Mouse (Mus musculus) erythroblast, embryonic 14.5 days (primary cell): Measurements from ENCODE around the gene Thada. TPM values are rescaled to one million over a fixed set of nuclear protein-coding genes. Genes with fewer than 3 reads are reported as not detected.

Experiments used
- H3K27me3 ChIP-seq: 2 replicates; pipeline ENCODE4 v1.6.1; 2012; ENCODE audit warnings: inconsistent platforms; ENCODE audit not compliant: control insufficient read depth
- H3K36me3 ChIP-seq: 2 replicates; pipeline ENCODE4 v1.6.1; 2012; ENCODE audit warnings: mild to moderate bottlenecking, inconsistent platforms; ENCODE audit not compliant: control insufficient read depth
- H3K4me1 ChIP-seq: 2 replicates; pipeline ENCODE4 v1.6.1; 2012; ENCODE audit warnings: inconsistent platforms; ENCODE audit not compliant: control insufficient read depth
- H3K4me3 ChIP-seq: replicated peaks from 2 replicates; pipeline ENCODE3; 2012; ENCODE audit warnings: moderate library complexity, mild to moderate bottlenecking, inconsistent platforms
- H3K9me3 ChIP-seq: 2 replicates; pipeline ENCODE4 v1.6.1; 2012; ENCODE audit warnings: low read length, inconsistent platforms, mixed read lengths; ENCODE audit not compliant: control insufficient read depth
- GATA1 ChIP-seq: IDR thresholded peaks from 2 replicates; pipeline ENCODE4 v1.6.1; 2012; ENCODE audit warnings: low read length, inconsistent platforms, mixed read lengths
- TAL1 ChIP-seq: IDR thresholded peaks from 3 replicates; pipeline ENCODE4 v1.6.1; 2012; ENCODE audit warnings: low read length, inconsistent platforms, mixed read lengths
- polyA plus RNA-seq: library from polyadenylated mRNA; stranded (reverse); fragments of >175 nt; gene quantifications from 2 replicates; pipeline ENCODE4 v1.2.3, GENCODE M21; 2012

Gene Thada
- polyA plus RNA-seq, 1 experiment = 0.08 TPM

DNA sequence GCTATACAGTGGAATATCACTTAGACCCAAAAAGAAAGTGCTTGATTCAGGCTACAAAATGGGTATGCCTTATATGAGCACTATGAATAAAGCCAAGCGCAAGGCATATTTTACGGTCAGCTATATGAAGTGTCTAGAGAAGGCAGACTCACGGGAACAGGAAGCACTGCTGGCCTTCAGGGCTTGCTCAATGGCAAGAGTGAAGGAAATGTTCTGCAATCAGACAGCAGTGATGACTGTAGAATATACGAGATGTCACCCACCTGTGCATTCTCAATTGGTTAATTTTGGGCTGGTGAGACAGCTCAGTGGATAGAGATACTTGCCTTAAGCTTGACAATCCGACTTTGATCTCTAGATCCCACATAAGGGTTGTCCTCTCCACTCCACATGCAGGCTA, 264.8 kb downstream of the Thada start:
- H3K27me3 ChIP-seq = no peaks in the 10 kb centered on the region
- no peak for TF ChIP-seq TAL1
- no peak for TF ChIP-seq GATA1
- H3K36me3 ChIP-seq = peaks cover 16% of the 10 kb centered on the region

DNA sequence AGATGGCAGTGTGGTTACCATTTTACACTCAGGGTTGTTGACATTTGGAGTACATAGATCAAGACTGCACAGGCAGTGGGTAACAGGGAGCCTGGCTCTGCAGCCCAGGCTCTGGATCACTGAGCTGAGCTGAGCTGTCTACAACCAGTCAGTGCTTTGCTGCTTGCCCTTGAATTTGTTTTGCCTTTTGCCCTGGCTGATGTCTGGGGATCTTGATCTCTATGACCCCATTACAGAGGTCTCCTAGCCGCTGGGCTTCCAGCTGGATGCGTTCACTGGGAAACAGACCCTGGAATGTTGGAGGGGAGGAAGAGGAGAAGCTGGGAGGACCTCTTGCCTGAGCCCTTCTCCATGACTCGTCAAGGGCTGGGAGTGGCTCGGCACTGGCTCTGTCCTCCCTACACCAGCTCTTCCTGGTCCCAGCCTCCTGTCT, 268.1 kb downstream of the Thada start:
- no peaks in the 10 kb centered on the region for H3K27me3 ChIP-seq
- peaks cover 23% of the 10 kb centered on the region for H3K36me3 ChIP-seq
- no peak for TF ChIP-seq GATA1
- no peak for TF ChIP-seq TAL1
- H3K4me3 ChIP-seq = no peak overlapping the region
- peaks cover 8% of the 10 kb centered on the region; the same call in 1 of the 2 replicates for H3K4me1 ChIP-seq
- H3K9me3 ChIP-seq = no peaks in the 10 kb centered on the region

More for the DNA sequence above, 264.8 kb downstream of the Thada start:
- H3K9me3 ChIP-seq = no peaks in the 10 kb centered on the region
- H3K4me1 ChIP-seq = peaks cover 8% of the 10 kb centered on the region; the same call in 1 of the 2 replicates
- H3K4me3 ChIP-seq = no peak overlapping the region

DNA sequence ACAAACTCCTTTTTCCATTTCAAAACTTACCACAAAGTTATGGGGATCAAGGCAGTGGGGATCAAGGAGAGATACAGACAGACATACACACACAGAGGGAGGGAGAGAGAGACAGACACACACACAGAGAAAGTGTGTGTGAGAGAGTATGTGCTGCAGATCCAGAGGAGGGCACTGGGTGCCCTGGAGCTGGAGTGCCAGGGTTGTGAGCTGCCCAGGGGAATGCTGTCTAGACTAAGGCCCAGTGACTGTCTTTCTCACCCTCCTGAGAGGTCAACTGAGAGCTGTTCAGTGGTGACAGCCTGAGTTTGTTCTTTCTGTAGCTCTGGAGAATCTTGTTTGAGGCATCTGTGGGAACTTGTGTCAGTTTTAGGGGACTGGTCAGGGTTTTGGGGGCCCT, 269.7 kb downstream of the Thada start:
- H3K9me3 ChIP-seq = no peaks in the 10 kb centered on the region
- TF ChIP-seq TAL1 (no peak), GATA1 (no peak)
- H3K4me1 ChIP-seq = peaks cover 8% of the 10 kb centered on the region; the same call in 1 of the 2 replicates
- peaks cover 39% of the 10 kb centered on the region for H3K36me3 ChIP-seq
- no peak overlapping the region for H3K4me3 ChIP-seq
- H3K27me3 ChIP-seq = no peaks in the 10 kb centered on the region

DNA sequence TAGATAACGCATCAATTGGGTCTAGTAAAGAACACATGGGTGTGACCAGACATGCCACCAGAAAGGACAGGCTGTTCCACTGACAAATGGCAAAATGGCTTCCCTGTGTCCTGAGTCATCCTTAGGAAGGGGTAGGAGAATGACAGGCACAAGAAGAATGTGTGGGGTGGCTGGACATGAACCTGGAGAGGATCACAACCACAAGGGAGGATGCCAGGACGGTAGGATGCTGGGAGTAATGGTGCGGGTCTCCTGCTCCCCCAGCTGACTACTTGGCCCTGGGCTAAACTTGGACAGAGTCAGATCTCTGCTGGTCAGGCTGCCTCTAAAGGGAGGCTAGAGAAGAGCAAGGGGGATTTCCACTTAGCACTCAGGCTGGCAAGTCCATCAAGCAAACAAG, 270.2 kb downstream of the Thada start:
- H3K4me1 ChIP-seq = peaks cover 12% of the 10 kb centered on the region
- H3K4me3 ChIP-seq = no peak overlapping the region
- H3K27me3 ChIP-seq = no peaks in the 10 kb centered on the region
- TF ChIP-seq GATA1 = no peak
- TF ChIP-seq TAL1 = no peak
- peaks cover 37% of the 10 kb centered on the region for H3K36me3 ChIP-seq
- H3K9me3 ChIP-seq = no peaks in the 10 kb centered on the region

DNA sequence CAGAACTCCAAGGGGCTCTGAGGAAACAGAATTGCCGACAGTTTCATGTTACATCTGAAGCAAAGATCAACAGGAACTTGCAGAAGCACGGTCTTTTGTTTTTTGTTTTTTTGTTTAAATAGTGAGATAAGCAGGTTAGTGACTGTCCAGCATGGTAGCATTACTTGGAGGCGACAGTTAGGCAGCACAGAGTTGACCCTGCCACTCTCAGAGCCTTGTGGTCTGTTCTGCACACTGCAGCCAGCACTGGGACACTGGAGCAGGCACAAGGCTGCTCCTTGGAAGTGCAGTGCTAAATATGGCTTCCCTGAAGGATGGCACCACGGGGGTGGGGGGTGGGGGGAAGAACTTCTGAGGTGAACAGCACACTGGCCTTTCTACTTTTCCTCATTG, 271.0 kb downstream of the Thada start:
- no peak overlapping the region for H3K4me3 ChIP-seq
- no peaks in the 10 kb centered on the region for H3K9me3 ChIP-seq
- peaks cover 18% of the 10 kb centered on the region for H3K4me1 ChIP-seq
- no peak for TF ChIP-seq TAL1
- TF ChIP-seq GATA1 = no peak
- peaks cover 43% of the 10 kb centered on the region for H3K36me3 ChIP-seq
- no peaks in the 10 kb centered on the region for H3K27me3 ChIP-seq

DNA sequence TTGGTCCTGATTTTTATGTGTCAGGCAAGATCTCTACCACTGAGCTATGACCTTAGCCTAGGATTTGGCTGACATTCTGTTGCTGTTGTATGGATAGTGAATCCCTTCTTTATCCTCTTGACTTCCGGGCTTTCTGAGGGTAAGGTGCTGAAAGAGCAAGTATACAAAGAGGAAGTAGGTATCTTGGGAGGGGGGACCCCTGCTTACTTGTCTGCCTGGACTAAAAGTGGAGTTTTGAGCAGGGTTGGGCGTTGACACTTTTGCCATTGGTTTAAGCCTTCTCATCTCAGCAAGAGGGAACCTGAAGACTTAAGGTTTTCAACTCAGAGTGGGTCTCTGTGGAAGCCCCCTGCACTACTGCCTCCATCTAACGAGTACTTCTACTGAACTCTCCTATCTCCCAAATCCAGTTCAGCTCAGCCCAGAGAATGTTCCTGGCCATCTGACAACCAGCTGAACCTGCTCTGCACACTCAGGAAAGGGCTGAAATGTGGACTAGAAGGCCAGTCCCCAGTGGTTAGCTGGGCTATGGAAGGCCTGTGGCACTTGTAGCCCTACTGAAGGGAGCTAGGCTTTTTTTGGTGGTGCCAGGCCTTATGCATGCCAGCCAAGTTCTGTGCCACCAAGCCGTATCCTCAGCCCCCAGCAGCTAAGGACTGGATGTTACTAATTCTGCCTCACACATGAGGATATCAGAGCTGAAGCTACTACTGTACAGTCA, 271.6 kb downstream of the Thada start:
- no peaks in the 10 kb centered on the region for H3K27me3 ChIP-seq
- peaks cover 23% of the 10 kb centered on the region for H3K4me1 ChIP-seq
- H3K36me3 ChIP-seq = peaks cover 42% of the 10 kb centered on the region
- no peak overlapping the region for H3K4me3 ChIP-seq
- TF ChIP-seq GATA1 (no peak), TAL1 (no peak)
- no peaks in the 10 kb centered on the region for H3K9me3 ChIP-seq

DNA sequence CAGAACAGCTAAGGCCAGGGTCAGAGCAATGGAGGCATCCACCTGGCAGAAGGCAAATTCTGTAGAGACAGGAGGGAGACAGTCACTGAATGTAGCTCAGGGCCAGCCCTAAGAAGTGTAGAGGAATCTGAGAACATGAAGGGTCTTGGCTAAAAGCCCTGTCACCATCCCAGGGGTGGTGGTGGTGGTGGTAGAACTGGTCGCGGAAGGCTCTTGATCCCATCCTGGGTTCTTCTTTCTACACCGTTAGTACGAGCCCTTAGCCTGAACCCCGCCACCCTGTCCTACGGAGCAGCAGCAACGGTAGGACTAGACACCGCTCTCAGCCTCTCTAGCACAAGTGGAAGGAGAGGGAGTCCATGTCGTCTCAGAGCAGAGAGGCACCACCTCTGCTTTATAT, 272.6 kb downstream of the Thada start:
- Histone ChIP-seq H3K9me3 (no peaks in the 10 kb centered on the region), H3K36me3 (peaks cover 48% of the 10 kb centered on the region), H3K27me3 (no peaks in the 10 kb centered on the region), H3K4me3 (no peak overlapping the region), H3K4me1 (peaks cover 34% of the 10 kb centered on the region)
- TF ChIP-seq GATA1 = no peak
- TF ChIP-seq TAL1 = no peak

DNA sequence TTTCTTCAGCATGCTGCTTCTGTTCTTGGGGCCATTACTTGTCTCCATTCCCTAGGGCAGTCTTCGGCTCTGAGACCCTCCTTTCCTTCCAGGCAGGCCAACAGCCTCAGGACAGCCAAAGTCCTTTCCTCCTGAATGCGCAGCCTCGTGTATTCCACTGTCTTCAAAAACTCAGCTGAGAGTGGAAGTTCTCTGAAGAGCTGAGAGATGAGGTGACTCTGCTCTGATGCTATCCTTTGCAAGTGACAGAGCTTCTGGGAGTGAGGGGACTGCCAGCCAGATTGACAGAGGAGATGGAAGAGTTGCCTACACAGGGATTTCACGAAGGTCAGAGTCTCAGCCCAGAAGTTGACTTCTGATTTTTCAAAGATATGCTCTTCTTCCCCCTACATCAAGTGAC, 274.1 kb downstream of the Thada start:
- Histone ChIP-seq H3K9me3 (no peaks in the 10 kb centered on the region), H3K4me3 (no peak overlapping the region), H3K27me3 (no peaks in the 10 kb centered on the region), H3K36me3 (peaks cover 48% of the 10 kb centered on the region), H3K4me1 (peaks cover 38% of the 10 kb centered on the region)
- TF ChIP-seq GATA1 (no peak), TAL1 (no peak)

DNA sequence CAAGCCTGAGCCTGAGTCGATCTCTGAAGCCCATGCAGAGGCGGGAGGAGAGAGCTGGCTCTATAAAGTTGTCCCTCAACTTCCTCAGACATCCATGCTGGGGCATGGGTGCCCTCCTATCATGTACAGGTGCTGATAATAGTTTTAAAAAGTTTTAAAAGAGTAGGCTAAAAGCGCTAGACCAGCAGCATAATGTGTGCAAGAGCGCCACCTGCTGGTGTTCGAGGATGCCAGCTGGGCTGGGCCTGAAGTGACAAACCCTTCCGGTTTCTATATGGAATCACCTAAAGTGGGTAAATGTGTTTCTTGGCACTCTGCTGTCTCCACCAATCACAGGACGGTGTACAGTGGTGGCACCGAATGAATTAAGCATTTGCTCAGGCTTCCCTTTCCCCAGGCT, 275.1 kb downstream of the Thada start:
- Histone ChIP-seq H3K27me3 (no peaks in the 10 kb centered on the region), H3K9me3 (no peaks in the 10 kb centered on the region), H3K36me3 (peaks cover 58% of the 10 kb centered on the region), H3K4me1 (peaks cover 46% of the 10 kb centered on the region), H3K4me3 (no peak overlapping the region)
- TF ChIP-seq TAL1 (no peak), GATA1 (no peak)
